Mouse (Mus musculus): ENCODE results near the gene Hist2h2aa2.
"Not testable (repeated sequence)": the region's sequence is repeated elsewhere in the genome, so short reads cannot be mapped to it uniquely, and the experiment has no call there.

Hist2h2aa2 gene

GRCm38 (mm10) chr3:96198601-96199251 lies 41.4 kb downstream of the Hist2h2aa2 start:
- not testable (repeated sequence) for DNase-seq (ENCODE audit: low read depth, low spot score)

GRCm38 (mm10) chr3:96198181-96198580 lies 41.9 kb downstream of the Hist2h2aa2 start:
- DNase-seq (ENCODE audit: low read depth, low spot score): no peak

GRCm38 (mm10) chr3:96197129-96197749 lies 42.8 kb downstream of the Hist2h2aa2 start:
- DNase-seq (ENCODE audit: low read depth, low spot score): peak; percentile 83

- no peak for DNase-seq (ENCODE audit: low read depth, low spot score)
Observed at GRCm38 (mm10) chr3:96196437-96197128, 43.5 kb downstream of the Hist2h2aa2 start.

DNA sequence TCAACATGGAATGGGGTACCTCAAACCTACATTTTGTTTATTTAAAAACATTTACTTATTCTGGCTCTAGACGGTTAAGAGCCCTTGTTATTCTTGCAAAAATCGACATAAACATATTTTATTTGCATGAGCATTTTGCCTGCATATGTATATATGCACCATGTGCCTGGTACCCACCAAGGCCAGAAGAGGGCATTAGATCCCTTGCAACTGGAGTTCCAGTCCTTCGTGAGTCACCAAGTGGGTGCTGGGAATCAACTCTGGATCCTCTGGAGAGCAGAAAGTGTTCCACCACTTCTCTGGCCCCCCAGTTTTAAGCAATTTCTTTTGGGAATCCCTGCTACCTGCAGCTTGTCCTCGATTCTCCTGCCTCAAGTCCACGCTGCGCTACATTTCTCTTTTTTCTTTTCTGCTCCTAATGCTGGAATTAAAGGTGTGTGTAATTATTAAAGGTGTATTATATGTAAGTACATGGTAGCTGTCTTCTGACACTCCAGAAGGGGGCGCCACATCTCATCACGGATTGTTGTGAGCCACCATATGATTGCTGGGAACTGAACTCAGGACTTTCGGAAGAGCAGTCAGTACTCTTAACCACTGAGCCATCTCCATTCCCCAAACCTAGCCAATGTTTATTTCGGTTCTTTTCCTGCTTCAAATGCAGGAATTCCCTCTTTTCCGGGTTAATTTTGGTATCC lies 44.3 kb downstream of the Hist2h2aa2 start:
- no peak for DNase-seq (ENCODE audit: low read depth, low spot score)

GRCm38 (mm10) chr3:96194966-96195365 lies 45.1 kb downstream of the Hist2h2aa2 start:
- no peak for DNase-seq (ENCODE audit: low read depth, low spot score)

GRCm38 (mm10) chr3:96192977-96193376 lies 47.1 kb downstream of the Hist2h2aa2 start:
- no peak for DNase-seq (ENCODE audit: low read depth, low spot score)

Data from skeletal muscle tissue, adult 2 months (tissue).